Mouse (Mus musculus) stomach, postnatal 0 days (tissue): ENCODE data around the gene Uba5. TPM values are rescaled to one million over a fixed set of nuclear protein-coding genes. Genes with fewer than 3 reads are reported as not detected.

Source experiments
- ATAC-seq: fragments of 200-750 bp; cut with Nextera tagmentation; 2 replicates; pipeline ENCODE4 v1.8.0; 2017; ENCODE audit not compliant: low FRiP score, low TSS enrichment
- DNase-seq: peaks from one replicate; pipeline ENCODE4 v3.0.0-alpha.2; 2016; ENCODE audit warnings: low spot score
- H3K27ac ChIP-seq: fragments of 300-500 bp; sonication (generic); replicated peaks from 2 replicates; pipeline ENCODE4 v1.5.1; 2014; ENCODE audit warnings: mild to moderate bottlenecking, control low read depth
- H3K27me3 ChIP-seq: fragments of 300-500 bp; sonication (generic); 2 replicates; pipeline ENCODE4 v1.6.1; 2014; ENCODE audit warnings: low read length; ENCODE audit not compliant: control insufficient read depth, insufficient read depth
- H3K36me3 ChIP-seq: fragments of 300-500 bp; sonication (generic); 2 replicates; pipeline ENCODE4 v1.6.1; 2014; ENCODE audit warnings: low read length, mixed read lengths; ENCODE audit not compliant: control insufficient read depth, insufficient read depth
- H3K4me1 ChIP-seq: fragments of 300-500 bp; sonication (generic); replicated peaks from 2 replicates; pipeline ENCODE4 v1.6.1; 2014; ENCODE audit warnings: antibody characterized with exemption; ENCODE audit not compliant: control insufficient read depth, insufficient read depth
- H3K4me2 ChIP-seq: fragments of 300-500 bp; sonication (generic); replicated peaks from 2 replicates; pipeline ENCODE4 v1.6.1; 2014; ENCODE audit warnings: low read depth, mild to moderate bottlenecking, control low read depth, moderate library complexity
- H3K4me3 ChIP-seq: fragments of 300-500 bp; sonication (generic); 2 replicates; pipeline ENCODE4 v1.5.1; 2014; ENCODE audit warnings: low read depth, low read length, control low read depth
- H3K9ac ChIP-seq: fragments of 300-500 bp; sonication (generic); 2 replicates; pipeline ENCODE4 v1.6.1; 2014; ENCODE audit warnings: mild to moderate bottlenecking, low read length, control low read depth, mixed read lengths
- H3K9me3 ChIP-seq: fragments of 300-500 bp; sonication (generic); 2 replicates; pipeline ENCODE4 v1.6.1; 2016; ENCODE audit warnings: low read length; ENCODE audit not compliant: control insufficient read depth
- CTCF ChIP-seq: IDR thresholded peaks from 2 replicates; pipeline ENCODE4 v1.5.1; 2016; ENCODE audit warnings: antibody characterized with exemption, low read depth, mild to moderate bottlenecking, moderate library complexity
- EP300 ChIP-seq: optimal IDR thresholded peaks from 2 replicates; pipeline ENCODE3; 2016; ENCODE audit warnings: antibody characterized with exemption
- WGBS: fragments of 180-500 bp; shearing (Covaris S2); extraction: QIAGEN DNeasy Blood & Tissue Kit; methylation state at CpG from one replicate; pipeline ENCODE4 v1.1.7; 2014; 5-methylcytosine and 5-hydroxymethylcytosine counted together
- polyA plus RNA-seq: library from polyadenylated mRNA; unstranded; fragments of >200 nt; fragmentation: Nextera tagmentation; extraction: Ambion mirVana; gene quantifications from 2 replicates; pipeline ENCODE4 v1.2.1, GENCODE M21; 2015

The Uba5 gene
- polyA plus RNA-seq, 1 experiment from 2014 or later, result 42.4 TPM

- H3K4me1 ChIP-seq, result no peaks in the 10 kb centered on the region
- TF ChIP-seq CTCF, result peak; percentile 76
- TF ChIP-seq EP300, result no peak
- peak overlapping the region; percentile 87 for H3K9ac ChIP-seq
- peak overlapping the region; percentile 77 for H3K4me3 ChIP-seq
- H3K27ac ChIP-seq, result peak overlapping the region; percentile 94
- peaks cover 4% of the 10 kb centered on the region; the same call in 1 of the 2 replicates for H3K36me3 ChIP-seq
- ATAC-seq (peak; percentile 32), DNase-seq (peak; percentile 81)
- H3K4me2 ChIP-seq, result peak overlapping the region; percentile 83
- no peaks in the 10 kb centered on the region for H3K27me3 ChIP-seq
- WGBS, result 0% methylated on average over 36 of the region's 37 CpGs
- H3K9me3 ChIP-seq, result no peaks in the 10 kb centered on the region
Observed at GRCm38 (mm10) chr9:104002913-104003330, 60.0 kb downstream of the Uba5 start.

GRCm38 (mm10) chr9:104001921-104002859, 60.7 kb downstream of the Uba5 start, which contains the start of gene Nphp3:
Gene Nphp3 (plus strand): TSS chr9:104002544.
- Histone ChIP-seq H3K4me3 (peak within 1 kb of the TSS; percentile 77), H3K9ac (peak within 1 kb of the TSS; percentile 87), H3K4me1 (no peaks in the 10 kb centered on the region), H3K9me3 (no peaks in the 10 kb centered on the region), H3K4me2 (peak within 1 kb of the TSS; percentile 83), H3K27me3 (no peaks in the 10 kb centered on the region), H3K27ac (peak within 1 kb of the TSS; percentile 94), H3K36me3 (peaks cover 4% of the 10 kb centered on the region; the same call in 1 of the 2 replicates)
- ATAC-seq, result peak; percentile 99
- TF ChIP-seq CTCF (peak; percentile 51), EP300 (no peak)
- DNase-seq, result peak; percentile 100
- 1% methylated on average over 54 of the region's 55 CpGs for WGBS

- no peak for TF ChIP-seq CTCF
- Histone ChIP-seq H3K27me3 (no peaks in the 10 kb centered on the region), H3K9ac (no peak overlapping the region), H3K36me3 (peaks cover 4% of the 10 kb centered on the region; the same call in 1 of the 2 replicates), H3K4me1 (no peaks in the 10 kb centered on the region), H3K27ac (no peak overlapping the region), H3K9me3 (no peaks in the 10 kb centered on the region), H3K4me2 (no peak overlapping the region), H3K4me3 (no peak overlapping the region)
- ATAC-seq (no peak), DNase-seq (no peak)
- 40% methylated on average over 3 of the region's 3 CpGs for WGBS
Observed at GRCm38 (mm10) chr9:104000601-104001000, 62.3 kb downstream of the Uba5 start.

Other genes with a start within 250 kb of the Uba5 start
- gene Nphp3, start 60.6 kb downstream of the Uba5 start, polyA plus RNA-seq, result 1.8 and 2.1 TPM in 2 replicates
- gene Gm28305, start 22.5 kb downstream of the Uba5 start, polyA plus RNA-seq, result not detected in 2 replicates
- gene Acad11, start 243 bp upstream of the Uba5 start, polyA plus RNA-seq, result 24.2 and 24.4 TPM in 2 replicates
- gene Ackr4, start 63.8 kb upstream of the Uba5 start, polyA plus RNA-seq, result 3.1 and 3.6 TPM in 2 replicates
- 10.7 and 11.5 TPM in 2 replicates for gene Dnajc13, start 199.8 kb upstream of the Uba5 start, polyA plus RNA-seq